Comparison of ENCODE assay signal across 7 mouse cellular contexts in the genomic region with DNA sequence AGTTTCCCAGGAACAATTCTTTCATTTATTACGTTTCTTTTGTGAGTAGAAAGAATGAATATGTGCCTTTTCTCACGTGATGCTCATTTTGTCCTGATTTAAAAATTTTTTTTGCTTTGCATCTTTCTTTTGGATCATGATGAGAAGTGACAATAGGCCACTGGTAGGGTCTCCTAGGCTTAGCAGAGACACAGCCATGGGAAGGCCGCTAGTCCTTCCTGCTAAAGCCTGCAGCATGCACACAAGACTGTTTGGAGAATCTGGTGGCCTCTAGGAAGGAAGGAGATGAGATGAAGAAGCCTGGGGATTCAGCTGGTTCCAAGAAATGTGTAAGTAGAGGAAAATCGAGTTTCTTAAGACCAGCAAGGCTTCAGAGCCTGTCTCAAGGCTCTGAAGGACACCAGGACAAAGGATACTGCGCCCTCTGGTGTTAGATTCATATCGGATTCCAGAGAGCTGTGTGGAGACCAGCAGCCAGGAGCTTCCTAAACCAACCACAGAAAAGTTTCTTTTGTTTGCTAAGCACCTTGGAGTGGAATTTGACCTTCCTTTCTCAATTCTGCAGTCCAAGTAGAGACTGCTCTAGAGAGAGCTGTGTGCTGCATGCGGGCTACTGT.
A peak's percentile ranks its signal among the peaks of the same experiment; 100 is the strongest.
DNase-seq lines count a peak whose midpoint lies in the region; ATAC-seq lines count a peak whose summit lies in the region.

No protein-coding gene starts in this region.

- no peak overlapping the region for H3K9ac ChIP-seq in hindbrain, embryonic 16.5 days (ENCODE audit: low read depth, low read length)

- H3K4me3 ChIP-seq in hindbrain, embryonic 16.5 days (ENCODE audit: low read length), result no peak overlapping the region

- no peaks in the 10 kb centered on the region for H3K36me3 ChIP-seq in hindbrain, embryonic 16.5 days (ENCODE audit: control insufficient read depth, insufficient read depth, low read length)

- 29% methylated on average over 7 of the region's 7 CpGs for WGBS in hindbrain, embryonic 16.5 days

- 0 out of 2 replicates have a peak, but pooled peaks cover 3% of the 10 kb centered on the region for H3K27me3 ChIP-seq in hindbrain, embryonic 16.5 days (replicated peaks; ENCODE audit: control insufficient read depth, insufficient read depth, low read length)

- DNase-seq in adipocyte (ENCODE audit: low spot score), result peak; percentile 91
- DNase-seq in cerebellum, adult 9-10 months, result peak; percentile 93
- DNase-seq in frontal cortex, postnatal 10 days (ENCODE audit: low spot score in 2 of 2), result peak; percentile 55 to 70
- peak; percentile 42 to 67 for DNase-seq in layer of hippocampus, postnatal 25 days (ENCODE audit: extremely low spot score in 1 of 2, low spot score in 1 of 2)
- peak; percentile 68 to 82 for DNase-seq in lung, postnatal 4 days
- DNase-seq in skeletal muscle tissue, adult 2 months (ENCODE audit: low read depth, low spot score), result peak; percentile 85

- peaks cover 11% of the 10 kb centered on the region for H3K4me1 ChIP-seq in hindbrain, embryonic 16.5 days (ENCODE audit: control insufficient read depth, insufficient read depth, low read depth, low read length)

- ATAC-seq in hindbrain, embryonic 16.5 days, result peak; percentile 89

- H3K27ac ChIP-seq in hindbrain, embryonic 16.5 days (ENCODE audit: low read depth, low read length), result peak overlapping the region; percentile 33; the same call in 1 of the 2 replicates

- H3K9me3 ChIP-seq in hindbrain, embryonic 16.5 days (ENCODE audit: control insufficient read depth, low read length), result no peaks in the 10 kb centered on the region

- H3K4me2 ChIP-seq in hindbrain, embryonic 16.5 days (ENCODE audit: low read length), result no peak overlapping the region
